Mouse (Mus musculus): ENCODE results near the gene Ddx27.

Gene Ddx27

GRCm38 (mm10) chr2:167063906-167064496 lies 49.0 kb downstream of the Ddx27 start:
- DNase-seq, result peak; percentile 24

GRCm38 (mm10) chr2:167064601-167065295 lies 49.8 kb downstream of the Ddx27 start:
- DNase-seq, result no peak

GRCm38 (mm10) chr2:167066031-167066430 lies 51.0 kb downstream of the Ddx27 start:
- DNase-seq, result no peak

DNA sequence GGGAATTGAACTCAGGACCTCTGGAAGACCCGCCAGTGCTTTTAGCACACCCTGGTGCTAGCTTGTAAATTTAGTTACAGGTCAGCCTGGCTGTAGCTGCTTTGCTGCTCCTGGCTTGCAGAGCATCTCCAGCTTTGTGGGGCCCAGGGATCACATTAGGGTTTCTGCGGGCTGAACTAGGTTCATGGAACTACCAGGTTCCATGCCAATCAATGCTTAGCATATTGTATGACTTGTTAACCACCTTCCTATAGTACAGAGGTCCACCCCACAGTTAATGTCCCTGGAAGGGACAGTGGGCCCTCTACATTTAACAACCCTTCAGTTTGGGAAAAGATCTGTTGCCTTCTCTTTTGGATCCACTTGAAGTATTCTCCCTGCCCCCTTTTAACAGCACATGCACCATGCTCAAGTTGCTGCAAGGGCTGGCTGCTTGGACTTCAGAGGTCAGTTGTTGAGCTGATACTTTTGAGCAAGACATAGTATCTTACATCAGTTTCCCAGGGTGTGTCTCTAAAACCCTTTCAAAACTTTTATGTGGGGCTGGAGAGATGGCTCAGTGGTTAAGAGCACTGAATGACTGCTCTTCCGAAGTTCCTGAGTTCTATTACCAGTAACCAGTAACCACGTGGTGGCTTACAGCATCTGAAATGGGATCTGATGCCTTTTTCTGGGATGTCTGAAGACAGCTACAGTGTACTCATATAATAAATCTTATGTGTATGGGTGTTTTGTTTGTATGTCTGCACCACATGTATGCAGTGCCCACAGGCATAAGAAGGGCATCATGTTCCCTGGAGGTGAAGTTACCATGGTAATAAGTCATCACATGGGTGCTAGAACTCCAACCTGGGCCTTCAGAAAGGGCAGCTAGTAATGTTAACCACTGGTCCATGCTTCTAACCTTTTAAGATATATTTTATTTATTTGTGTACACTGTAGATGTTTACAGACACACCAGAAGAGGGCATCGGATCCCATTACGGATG lies 51.8 kb downstream of the Ddx27 start:
- no peak for DNase-seq

- no peak for DNase-seq
Observed at GRCm38 (mm10) chr2:167067575-167067974, 52.6 kb downstream of the Ddx27 start.

DNA sequence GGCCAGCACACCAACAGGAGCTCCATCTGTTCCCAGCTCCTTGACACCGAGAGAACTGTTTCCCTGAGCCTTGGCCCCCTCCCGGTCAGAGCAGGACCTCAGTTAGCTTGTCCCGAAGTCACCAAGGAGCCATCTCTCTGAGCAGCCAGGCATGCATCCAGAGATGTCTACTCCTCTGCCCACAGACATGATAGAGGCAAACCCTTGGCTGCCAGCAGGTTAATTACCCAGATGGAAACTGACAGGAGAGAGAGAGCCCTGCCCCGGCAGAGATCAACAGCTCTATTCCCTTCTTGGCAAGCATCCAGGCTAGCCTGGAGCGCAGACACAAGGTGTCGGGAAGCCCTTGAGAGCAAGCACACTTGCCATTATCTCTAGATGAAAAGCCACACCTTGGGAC lies 55.3 kb downstream of the Ddx27 start:
- no peak for DNase-seq

- DNase-seq, result no peak
Observed at GRCm38 (mm10) chr2:167071266-167071640, 56.3 kb downstream of the Ddx27 start.

DNA sequence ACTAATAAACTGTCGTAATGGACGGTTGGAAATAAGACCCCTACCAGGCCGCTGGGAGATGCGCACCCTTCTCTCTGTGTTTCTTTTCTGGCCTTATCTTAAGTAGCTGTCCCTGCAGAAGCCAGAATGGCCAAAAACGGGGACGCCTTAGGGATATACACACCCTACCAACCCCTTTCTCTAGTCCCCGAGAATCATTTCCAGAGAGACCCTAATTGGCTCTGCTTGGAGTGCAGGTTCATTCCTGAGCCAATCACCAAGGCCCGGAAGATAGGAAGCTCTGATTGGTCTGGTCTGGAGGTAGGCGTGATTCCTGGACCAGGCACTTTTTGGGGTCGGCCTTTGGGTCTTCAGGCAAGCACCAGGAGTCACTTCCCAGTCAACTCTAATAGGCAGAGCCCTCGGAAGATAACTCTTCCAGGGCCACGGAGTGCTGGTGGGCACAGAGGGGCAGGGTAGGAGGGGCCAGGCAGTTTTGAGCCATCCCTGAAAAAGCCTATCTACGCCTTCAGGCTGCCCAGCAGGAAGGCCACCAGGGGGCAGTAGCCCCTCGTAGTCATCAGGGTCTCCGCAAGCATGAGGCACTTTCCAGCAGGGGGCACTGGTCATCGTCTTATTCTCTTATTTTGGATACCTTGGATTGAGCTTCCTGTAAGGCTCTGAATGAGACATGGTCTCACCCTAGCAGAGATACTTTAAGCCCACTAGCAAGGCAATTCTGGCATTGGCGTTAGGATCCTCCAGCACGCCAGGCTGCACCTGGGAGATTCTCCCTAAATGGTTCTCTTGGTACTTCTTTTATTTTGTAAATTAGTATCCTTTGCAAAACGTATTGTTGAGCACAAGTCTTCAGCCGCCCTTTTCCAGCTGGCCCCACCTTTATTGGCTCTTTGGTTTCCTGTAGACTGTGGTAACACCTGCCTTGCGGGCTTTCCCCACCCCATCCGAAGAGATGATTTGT lies 56.9 kb downstream of the Ddx27 start:
- peak; percentile 93 for DNase-seq

DNA sequence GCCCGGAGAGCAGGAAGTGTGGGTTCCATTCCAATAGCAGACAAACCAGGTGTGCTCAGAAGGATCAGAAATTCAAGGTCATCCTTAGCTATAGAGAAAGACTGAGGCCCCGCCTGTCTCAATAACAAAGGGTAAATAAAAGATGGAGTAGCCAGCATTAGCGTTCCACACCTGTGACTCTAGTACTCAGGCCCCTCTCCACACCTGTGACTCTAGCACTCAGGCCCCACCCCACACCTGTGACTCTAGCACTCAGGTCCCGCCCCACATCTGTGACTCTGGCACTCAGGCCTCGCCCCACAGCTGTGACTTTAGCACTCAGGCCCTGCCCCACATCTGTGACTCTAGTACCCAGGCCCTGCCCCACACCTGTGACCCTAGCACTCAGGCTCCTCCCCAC lies 59.6 kb downstream of the Ddx27 start:
- no peak for DNase-seq

DNA sequence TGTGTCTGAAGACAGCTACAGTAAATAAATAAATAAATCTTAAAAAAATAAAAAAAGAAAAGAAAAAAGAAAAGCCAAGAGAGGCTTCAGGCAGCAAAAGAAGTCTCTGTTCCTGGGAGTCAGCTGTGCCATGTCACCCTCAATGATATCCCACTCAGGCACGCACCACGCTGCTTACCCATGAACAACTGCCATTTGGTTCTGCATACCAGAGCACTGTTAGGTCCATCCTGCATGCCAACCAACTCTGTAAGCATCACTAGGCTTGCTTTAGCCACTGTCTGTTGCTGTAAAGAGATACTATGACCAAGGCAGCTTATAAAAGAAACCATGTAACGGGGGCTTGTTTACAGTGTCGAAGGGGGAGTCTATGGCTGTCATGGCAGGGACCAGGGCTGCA lies 61.4 kb downstream of the Ddx27 start:
- DNase-seq, result no peak

DNA sequence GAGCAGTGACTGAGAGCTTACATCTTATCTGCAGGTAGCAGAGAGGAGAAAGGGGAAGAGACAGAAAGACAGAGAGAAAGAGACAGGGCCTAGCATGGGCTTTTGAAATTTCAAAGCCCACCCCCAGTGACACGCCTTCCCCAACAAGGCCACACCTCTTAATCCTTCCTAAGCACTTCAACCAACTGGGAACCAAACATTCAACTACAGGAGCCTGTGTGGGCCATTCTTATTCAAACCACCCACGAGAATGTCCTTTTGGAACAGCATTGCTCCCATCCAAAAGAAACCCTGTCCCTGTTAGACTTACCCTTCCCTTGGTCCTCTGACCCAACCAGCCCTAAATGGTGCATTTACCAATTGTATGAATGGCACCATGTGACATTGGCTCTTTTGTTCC lies 61.8 kb downstream of the Ddx27 start:
- DNase-seq, result no peak

GRCm38 (mm10) chr2:167077199-167077962 lies 62.4 kb downstream of the Ddx27 start:
- no peak for DNase-seq

GRCm38 (mm10) chr2:167078486-167078885 lies 63.5 kb downstream of the Ddx27 start:
- DNase-seq, result no peak

- DNase-seq, result no peak
Observed at GRCm38 (mm10) chr2:167078931-167079495, 64.0 kb downstream of the Ddx27 start.

DNA sequence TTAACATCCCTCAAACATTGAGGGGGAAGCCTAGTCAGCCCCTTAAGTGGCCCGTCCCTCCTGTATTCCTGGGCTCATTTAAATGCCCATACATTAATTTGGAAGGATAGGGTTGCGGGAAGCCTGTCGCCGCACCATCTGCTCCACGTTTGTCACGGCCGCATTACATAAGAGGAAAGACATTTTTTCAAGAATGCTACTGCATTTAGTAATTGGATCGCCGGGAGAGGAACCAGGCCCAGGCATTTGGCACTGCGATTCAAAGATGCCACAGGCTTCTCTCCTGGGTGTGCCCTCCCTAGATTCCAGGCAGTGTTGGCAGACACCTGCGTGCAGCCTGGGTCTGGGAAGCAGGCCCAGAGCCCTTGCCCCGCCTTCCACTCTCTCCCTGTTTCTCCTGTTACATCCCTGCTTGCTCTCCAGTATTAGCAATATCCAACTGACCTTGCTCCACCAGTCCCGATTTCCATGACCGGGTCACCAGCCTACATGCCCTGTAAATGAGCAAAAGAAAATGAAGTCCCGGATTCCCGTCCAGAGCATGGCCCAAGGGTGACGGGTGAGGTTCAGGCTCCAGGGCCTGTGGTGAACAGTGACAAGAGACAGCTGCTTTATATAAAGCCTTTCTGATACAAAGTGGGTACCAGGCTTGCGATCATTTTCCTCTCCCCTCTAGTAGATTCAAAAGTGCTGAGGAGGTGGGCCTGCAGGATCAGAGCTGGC lies 64.7 kb downstream of the Ddx27 start:
- no peak for DNase-seq

- no peak for DNase-seq
Observed at GRCm38 (mm10) chr2:167080387-167080786, 65.4 kb downstream of the Ddx27 start.

- no peak for DNase-seq
Observed at GRCm38 (mm10) chr2:167081135-167081534, 66.1 kb downstream of the Ddx27 start.

GRCm38 (mm10) chr2:167081639-167082038 lies 66.6 kb downstream of the Ddx27 start:
- DNase-seq, result no peak

Measured in thymus, postnatal 14 days (tissue).